Mouse (Mus musculus): ENCODE results near the gene Epb41l3. TPM values are rescaled to one million over a fixed set of nuclear protein-coding genes. Genes with fewer than 3 reads are reported as not detected.

Epb41l3 gene
- polyA plus RNA-seq, 1 experiment, result not detected

DNA sequence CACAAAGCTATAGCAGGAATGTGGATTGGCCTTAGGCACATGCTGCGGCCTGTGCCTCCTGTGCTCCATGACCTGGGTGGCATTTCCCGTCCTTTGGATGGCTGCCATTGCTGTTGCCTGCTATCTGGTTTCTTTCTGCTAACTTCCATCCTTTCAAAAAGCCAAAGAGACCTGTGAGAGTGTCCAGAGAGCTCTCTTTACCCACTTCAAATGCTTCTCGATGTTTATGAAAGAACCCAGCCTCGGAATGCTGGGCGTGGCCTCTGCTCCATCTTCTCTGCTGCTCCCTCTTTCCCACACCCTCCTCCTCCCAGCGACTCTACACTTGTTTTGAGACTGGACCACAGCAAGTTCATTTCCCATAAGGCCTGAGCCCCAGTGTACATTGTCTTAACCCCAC, 120.3 kb downstream of the Epb41l3 start:
- WGBS, result 88% methylated on average over 6 of the region's 6 CpGs
- Histone ChIP-seq H3K27ac (ENCODE audit: insufficient read depth, low read depth, low read length) (no peak overlapping the region), H3K4me1 (ENCODE audit: control insufficient read depth, insufficient read depth, low read length) (peaks cover 39% of the 10 kb centered on the region), H3K4me3 (ENCODE audit: insufficient read depth, low read depth, low read length) (no peak overlapping the region)
- TF ChIP-seq POLR2A (IDR thresholded peaks at IDR 0.05; ENCODE audit: insufficient read depth, low read depth, low read length), result no peak
- no peak for TF ChIP-seq CTCF (IDR thresholded peaks at IDR 0.05; ENCODE audit: insufficient read depth, low read depth, low read length)

DNA sequence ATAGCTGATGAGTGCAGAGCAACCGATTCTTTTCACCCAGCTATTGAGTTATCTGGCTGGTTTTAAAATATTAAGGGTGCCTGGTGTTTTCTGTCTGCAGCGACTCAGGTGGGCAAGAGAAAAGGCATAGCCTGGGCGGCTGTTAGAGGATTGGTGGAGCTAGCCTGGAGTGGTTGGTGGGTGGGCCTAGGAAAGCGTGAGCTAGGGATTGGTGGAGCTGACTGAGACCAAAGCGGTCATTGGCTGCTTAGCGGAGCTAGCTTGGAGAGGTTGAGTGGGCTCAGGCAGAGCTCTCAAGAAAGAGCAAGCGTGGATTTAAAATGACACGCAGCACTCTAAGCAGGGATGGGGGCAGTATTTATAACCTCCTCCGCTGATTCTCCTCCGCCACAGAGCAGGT, 121.2 kb downstream of the Epb41l3 start:
- Histone ChIP-seq H3K4me1 (ENCODE audit: control insufficient read depth, insufficient read depth, low read length) (peaks cover 39% of the 10 kb centered on the region), H3K27ac (ENCODE audit: insufficient read depth, low read depth, low read length) (no peak overlapping the region), H3K4me3 (ENCODE audit: insufficient read depth, low read depth, low read length) (no peak overlapping the region)
- TF ChIP-seq POLR2A (IDR thresholded peaks at IDR 0.05; ENCODE audit: insufficient read depth, low read depth, low read length), result no peak
- no peak for TF ChIP-seq CTCF (IDR thresholded peaks at IDR 0.05; ENCODE audit: insufficient read depth, low read depth, low read length)
- WGBS, result 81% methylated on average over 10 of the region's 10 CpGs

DNA sequence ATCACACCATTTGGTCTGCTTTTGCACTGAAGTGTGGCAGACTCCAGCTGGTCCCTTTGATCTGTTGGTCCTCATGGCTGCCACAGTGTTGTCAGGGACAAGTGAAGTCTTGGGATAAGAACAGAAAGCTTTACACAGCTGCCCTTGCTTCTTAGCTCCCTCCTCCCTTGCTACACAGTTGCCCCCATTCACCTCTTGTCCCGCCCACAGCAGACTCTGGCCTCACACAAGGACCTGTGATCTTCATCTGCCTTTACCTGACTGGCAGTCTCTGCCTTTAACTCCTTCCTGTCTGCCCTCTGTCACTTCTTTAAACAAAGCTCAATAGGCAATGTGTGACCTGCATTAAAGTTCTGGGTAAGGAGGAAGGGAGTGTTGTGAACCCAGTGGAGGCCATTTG, 123.3 kb downstream of the Epb41l3 start:
- TF ChIP-seq POLR2A (IDR thresholded peaks at IDR 0.05; ENCODE audit: insufficient read depth, low read depth, low read length), result no peak
- TF ChIP-seq CTCF (IDR thresholded peaks at IDR 0.05; ENCODE audit: insufficient read depth, low read depth, low read length), result no peak
- Histone ChIP-seq H3K4me3 (ENCODE audit: insufficient read depth, low read depth, low read length) (no peak overlapping the region), H3K4me1 (ENCODE audit: control insufficient read depth, insufficient read depth, low read length) (peaks cover 28% of the 10 kb centered on the region), H3K27ac (ENCODE audit: insufficient read depth, low read depth, low read length) (no peak overlapping the region)
- 64% methylated on average over 1 of the region's 1 CpGs for WGBS

DNA sequence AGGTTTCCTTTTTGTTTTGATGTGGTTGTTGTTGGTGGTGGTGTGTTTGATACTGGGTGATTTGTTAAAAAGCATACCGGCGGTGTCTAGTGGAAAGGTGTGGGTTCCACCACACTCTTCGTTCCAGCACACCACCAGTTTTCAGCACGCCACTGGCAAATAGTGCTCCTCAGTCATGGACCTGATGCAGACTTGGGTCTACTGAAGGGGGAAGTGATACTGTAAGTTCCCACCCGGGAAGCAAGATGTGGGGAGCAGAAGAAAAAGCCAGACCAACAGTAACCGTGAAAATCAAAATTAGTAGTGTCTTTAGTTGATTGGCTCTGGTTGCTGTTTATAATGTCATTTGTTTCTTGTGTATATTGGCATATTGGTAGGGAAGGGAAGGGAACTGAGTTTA, 124.3 kb downstream of the Epb41l3 start:
- no peak for TF ChIP-seq CTCF (IDR thresholded peaks at IDR 0.05; ENCODE audit: insufficient read depth, low read depth, low read length)
- no peak for TF ChIP-seq POLR2A (IDR thresholded peaks at IDR 0.05; ENCODE audit: insufficient read depth, low read depth, low read length)
- no peak overlapping the region for H3K27ac ChIP-seq (ENCODE audit: insufficient read depth, low read depth, low read length)
- H3K4me1 ChIP-seq (ENCODE audit: control insufficient read depth, insufficient read depth, low read length), result peaks cover 28% of the 10 kb centered on the region
- 53% methylated on average over 6 of the region's 6 CpGs for WGBS
- no peak overlapping the region for H3K4me3 ChIP-seq (ENCODE audit: insufficient read depth, low read depth, low read length)

DNA sequence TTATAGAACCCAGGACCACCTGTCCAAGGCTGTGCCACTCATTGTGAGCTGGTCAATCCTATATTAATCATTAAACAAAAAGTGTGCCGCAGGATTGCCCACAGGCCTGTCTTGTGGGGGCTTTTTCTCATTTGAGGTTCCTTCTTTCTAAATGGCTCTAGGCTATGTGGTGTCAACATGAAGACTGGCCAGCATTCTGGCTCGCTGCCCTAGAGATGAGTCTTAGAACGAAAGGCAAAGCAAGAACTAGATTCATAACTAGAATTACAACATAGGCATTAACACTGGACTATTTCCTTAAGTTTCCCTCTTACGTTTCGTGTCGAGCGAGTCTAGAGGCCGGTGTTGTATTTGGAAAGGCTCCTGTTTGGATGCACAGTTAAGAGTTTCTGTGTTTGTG, 125.5 kb downstream of the Epb41l3 start:
- Histone ChIP-seq H3K4me3 (ENCODE audit: insufficient read depth, low read depth, low read length) (no peak overlapping the region), H3K4me1 (ENCODE audit: control insufficient read depth, insufficient read depth, low read length) (peaks cover 23% of the 10 kb centered on the region), H3K27ac (ENCODE audit: insufficient read depth, low read depth, low read length) (no peak overlapping the region)
- 87% methylated on average over 8 of the region's 8 CpGs for WGBS
- TF ChIP-seq CTCF (IDR thresholded peaks at IDR 0.05; ENCODE audit: insufficient read depth, low read depth, low read length) (no peak), POLR2A (IDR thresholded peaks at IDR 0.05; ENCODE audit: insufficient read depth, low read depth, low read length) (no peak)

DNA sequence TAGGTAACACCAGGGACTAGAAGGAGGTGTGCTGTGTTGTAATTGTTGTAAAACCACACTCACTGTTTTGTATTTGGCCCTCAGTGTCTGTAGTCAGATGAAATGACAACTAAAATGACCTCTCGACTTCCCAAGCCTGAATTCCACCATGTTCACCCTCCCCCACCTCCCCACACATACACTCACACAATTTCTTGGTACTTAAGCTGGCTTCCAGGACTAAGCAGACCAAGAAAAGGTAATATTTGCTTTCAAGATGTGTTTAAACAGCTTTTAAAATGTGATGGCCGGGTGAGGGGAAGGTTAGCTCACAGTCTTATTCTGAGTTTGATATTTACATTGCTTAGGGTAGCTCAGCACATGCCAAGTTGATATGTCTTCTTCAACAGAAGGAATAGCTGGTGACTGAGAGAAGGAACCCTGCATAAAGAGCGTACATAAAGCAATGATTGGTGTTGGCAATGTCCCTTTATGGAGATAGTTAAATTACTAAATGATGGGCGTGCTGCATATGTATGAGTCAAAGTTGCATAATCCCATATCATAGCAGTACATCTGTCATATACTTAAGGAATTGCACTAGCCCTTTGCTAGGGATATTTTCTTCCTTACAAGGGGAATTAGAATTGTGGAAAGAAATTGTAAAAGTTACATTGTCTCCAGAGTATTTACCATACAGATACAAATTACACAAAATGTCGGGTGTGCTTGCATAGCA, 130.0 kb downstream of the Epb41l3 start:
- WGBS, result 83% methylated on average over 5 of the region's 5 CpGs
- H3K4me3 ChIP-seq (ENCODE audit: insufficient read depth, low read depth, low read length), result no peak overlapping the region
- no peak overlapping the region for H3K27ac ChIP-seq (ENCODE audit: insufficient read depth, low read depth, low read length)
- H3K4me1 ChIP-seq (ENCODE audit: control insufficient read depth, insufficient read depth, low read length), result peaks cover 25% of the 10 kb centered on the region
- TF ChIP-seq POLR2A (IDR thresholded peaks at IDR 0.05; ENCODE audit: insufficient read depth, low read depth, low read length) (no peak), CTCF (IDR thresholded peaks at IDR 0.05; ENCODE audit: insufficient read depth, low read depth, low read length) (no peak)

DNA sequence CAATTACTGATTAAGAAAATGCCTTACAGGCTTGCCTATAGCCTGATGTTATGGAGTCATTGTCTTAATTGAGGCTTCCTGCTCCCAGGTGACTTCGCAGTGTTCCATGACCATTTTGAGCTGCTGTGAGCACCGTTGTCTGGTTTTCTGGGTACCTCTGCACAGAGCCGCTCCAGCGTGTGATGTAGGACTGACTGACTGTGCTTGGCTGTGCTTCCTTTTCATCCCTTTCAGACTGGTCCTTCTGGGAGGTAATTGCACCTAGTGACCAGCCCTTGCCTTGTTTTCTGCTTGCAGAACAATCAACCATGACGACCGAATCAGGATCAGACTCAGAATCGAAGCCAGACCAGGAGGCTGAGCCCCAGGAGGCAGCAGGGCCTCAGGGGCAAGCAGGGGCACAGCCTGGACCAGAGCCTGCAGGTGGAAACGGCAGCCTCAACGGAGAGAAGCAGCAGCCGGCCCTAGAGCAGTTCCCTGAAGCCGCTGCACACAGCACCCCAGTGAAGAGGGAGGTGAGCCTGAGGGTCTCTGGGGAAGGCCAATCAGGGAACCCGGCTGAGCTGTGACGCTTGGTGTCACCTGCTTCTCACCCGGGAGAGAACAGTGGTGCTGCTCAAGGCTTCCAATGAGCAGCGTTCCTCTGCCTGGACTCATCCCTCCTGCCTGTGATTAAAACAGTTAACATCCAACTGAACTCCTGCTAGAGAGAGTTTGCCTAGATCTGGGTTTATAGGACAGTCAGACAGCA, 132.3 kb downstream of the Epb41l3 start:
- TF ChIP-seq CTCF (IDR thresholded peaks at IDR 0.05; ENCODE audit: insufficient read depth, low read depth, low read length), result no peak
- no peak for TF ChIP-seq POLR2A (IDR thresholded peaks at IDR 0.05; ENCODE audit: insufficient read depth, low read depth, low read length)
- Histone ChIP-seq H3K4me1 (ENCODE audit: control insufficient read depth, insufficient read depth, low read length) (peaks cover 25% of the 10 kb centered on the region), H3K4me3 (ENCODE audit: insufficient read depth, low read depth, low read length) (no peak overlapping the region), H3K27ac (ENCODE audit: insufficient read depth, low read depth, low read length) (peak overlapping the region; percentile 58)
- 28% methylated on average over 15 of the region's 15 CpGs for WGBS

DNA sequence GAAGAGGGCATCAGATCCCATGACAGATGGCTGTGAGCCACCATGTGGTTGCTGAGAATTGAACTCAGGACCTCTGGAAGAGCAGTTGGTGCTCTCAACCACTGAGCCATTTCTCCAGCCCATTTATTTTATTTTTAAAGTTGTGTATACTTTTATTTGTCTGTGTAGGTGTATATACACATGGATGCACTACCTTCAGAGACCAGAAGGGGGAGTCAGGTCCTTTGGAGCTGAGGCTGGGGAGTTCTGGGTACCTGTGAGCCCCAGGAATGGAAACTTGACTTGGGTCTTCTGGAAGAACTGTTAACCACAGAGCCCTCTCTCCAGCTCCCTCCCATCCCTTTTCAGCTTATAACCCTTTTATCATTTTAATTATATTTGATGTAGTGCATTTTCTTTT, 135.6 kb downstream of the Epb41l3 start:
- TF ChIP-seq POLR2A (IDR thresholded peaks at IDR 0.05; ENCODE audit: insufficient read depth, low read depth, low read length) (no peak), CTCF (IDR thresholded peaks at IDR 0.05; ENCODE audit: insufficient read depth, low read depth, low read length) (no peak; the same call in 1 of the 2 replicates)
- no peak overlapping the region for H3K27ac ChIP-seq (ENCODE audit: insufficient read depth, low read depth, low read length)
- H3K4me3 ChIP-seq (ENCODE audit: insufficient read depth, low read depth, low read length), result no peak overlapping the region
- H3K4me1 ChIP-seq (ENCODE audit: control insufficient read depth, insufficient read depth, low read length), result peaks cover 19% of the 10 kb centered on the region

DNA sequence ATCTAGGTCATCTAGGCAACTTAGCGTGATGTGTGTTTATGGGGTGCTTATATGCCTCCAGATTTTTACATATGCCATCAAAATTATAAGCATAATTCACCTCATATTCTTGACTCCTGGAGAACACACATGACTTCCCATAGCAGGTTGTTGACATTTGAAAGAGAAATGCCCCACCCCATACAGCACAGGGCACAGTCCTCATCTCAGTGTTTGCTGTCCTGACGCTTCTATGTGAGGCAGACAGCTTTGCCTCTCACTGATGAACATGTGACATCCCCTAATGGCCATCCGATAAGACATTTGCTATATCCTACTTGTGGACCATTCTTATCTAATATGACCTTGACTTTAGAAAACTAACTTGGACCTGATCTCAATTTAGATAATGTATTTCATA, 140.6 kb downstream of the Epb41l3 start:
- WGBS, result 97% methylated on average over 3 of the region's 3 CpGs
- TF ChIP-seq CTCF (IDR thresholded peaks at IDR 0.05; ENCODE audit: insufficient read depth, low read depth, low read length) (no peak), POLR2A (IDR thresholded peaks at IDR 0.05; ENCODE audit: insufficient read depth, low read depth, low read length) (no peak)
- peaks cover 4% of the 10 kb centered on the region; the same call in 1 of the 2 replicates for H3K4me1 ChIP-seq (ENCODE audit: control insufficient read depth, insufficient read depth, low read length)
- no peak overlapping the region for H3K4me3 ChIP-seq (ENCODE audit: insufficient read depth, low read depth, low read length)
- no peak overlapping the region for H3K27ac ChIP-seq (ENCODE audit: insufficient read depth, low read depth, low read length)
